Mouse (Mus musculus) erythroid progenitor cell, adult 5-6 weeks (primary cell): ENCODE results near the gene Gm10065. TPM values are rescaled to one million over a fixed set of nuclear protein-coding genes. Genes with fewer than 3 reads are reported as not detected.
A peak's percentile ranks its signal among the peaks of the same experiment; 100 is the strongest.

ENCODE experiments used
- ATAC-seq: replicated peaks from 2 replicates; pipeline ENCODE4 v1.8.0; 2016; ENCODE audit warnings: moderate number of reproducible peaks, mild to moderate bottlenecking, moderate TSS enrichment, inconsistent platforms; ENCODE audit not compliant: poor library complexity, low FRiP score, severe bottlenecking
- total RNA-seq, 2 experiments: library from RNA; stranded (forward) in 1 of 2; stranded (reverse) in 1 of 2; fragments of 150-400 nt in 1 of 2; fragments of 186-747, 209-891 nt in 1 of 2; gene quantifications; 2 replicates each; pipeline versions ENCODE4 v1.2.3 to v1.2.4; 2015 to 2017; ENCODE audit warnings: low replicate concordance in 2 of 2

Gm10065 gene
- total RNA-seq, 2 experiments from 2014 or later: not detected

GRCm38 (mm10) chr13:21440503-21441206 lies 38.6 kb downstream of the Gm10065 start, which contains the start of gene Pgbd1:
Pgbd1 (minus strand) TSS chr13:21441058.
- peak; percentile 78 for ATAC-seq

- ATAC-seq: no peak
These were observed 43.8 kb downstream of the Gm10065 start for GRCm38 (mm10) chr13:21435476-21435875.

Other genes with a start within 250 kb of the Gm10065 start
- gene Gpx5, start 186.7 kb downstream of the Gm10065 start, total RNA-seq (2015; ENCODE audit: low replicate concordance): not detected in 2 replicates
- gene Gpx5, start 186.7 kb downstream of the Gm10065 start, total RNA-seq (2017; ENCODE audit: low replicate concordance): not detected in 2 replicates
- not detected in 2 replicates for gene Gpx6, start 167.3 kb downstream of the Gm10065 start, total RNA-seq (2015; ENCODE audit: low replicate concordance)
- not detected in 2 replicates for gene Gpx6, start 167.3 kb downstream of the Gm10065 start, total RNA-seq (2017; ENCODE audit: low replicate concordance)
- gene Olfr1367, start 132.5 kb downstream of the Gm10065 start, total RNA-seq (2015; ENCODE audit: low replicate concordance): not detected in 2 replicates
- not detected in 2 replicates for gene Olfr1367, start 132.5 kb downstream of the Gm10065 start, total RNA-seq (2017; ENCODE audit: low replicate concordance)
- gene Zscan12, start 116.6 kb downstream of the Gm10065 start, total RNA-seq (2015; ENCODE audit: low replicate concordance): 2.9 TPM in 1 of 2 replicates, not detected in the other
- gene Zscan12, start 116.6 kb downstream of the Gm10065 start, total RNA-seq (2017; ENCODE audit: low replicate concordance): 0.98 and 3.3 TPM in 2 replicates
- 33.5 and 39.4 TPM in 2 replicates for gene Zkscan3, start 76.7 kb downstream of the Gm10065 start, total RNA-seq (2015; ENCODE audit: low replicate concordance)
- 23.8 and 29.0 TPM in 2 replicates for gene Zkscan3, start 76.7 kb downstream of the Gm10065 start, total RNA-seq (2017; ENCODE audit: low replicate concordance)
- gene Pgbd1, start 38.4 kb downstream of the Gm10065 start, total RNA-seq (2015; ENCODE audit: low replicate concordance): not detected in 2 replicates
- gene Pgbd1, start 38.4 kb downstream of the Gm10065 start, total RNA-seq (2017; ENCODE audit: low replicate concordance): not detected in 2 replicates
- gene Zscan26, start 25.7 kb downstream of the Gm10065 start, total RNA-seq (2015; ENCODE audit: low replicate concordance): 4.7 and 8.0 TPM in 2 replicates
- 0.98 and 3.2 TPM in 2 replicates for gene Zscan26, start 25.7 kb downstream of the Gm10065 start, total RNA-seq (2017; ENCODE audit: low replicate concordance)
- not detected in 2 replicates for gene Nkapl, start 10.9 kb downstream of the Gm10065 start, total RNA-seq (2015; ENCODE audit: low replicate concordance)
- not detected in 2 replicates for gene Nkapl, start 10.9 kb downstream of the Gm10065 start, total RNA-seq (2017; ENCODE audit: low replicate concordance)
- gene Zkscan4, start 534 bp downstream of the Gm10065 start, total RNA-seq (2015; ENCODE audit: low replicate concordance): not detected in 2 replicates
- not detected in 2 replicates for gene Zkscan4, start 534 bp downstream of the Gm10065 start, total RNA-seq (2017; ENCODE audit: low replicate concordance)
- gene AK157302, start 15.8 kb upstream of the Gm10065 start, total RNA-seq (2015; ENCODE audit: low replicate concordance): 2.9 and 8.4 TPM in 2 replicates
- gene AK157302, start 15.8 kb upstream of the Gm10065 start, total RNA-seq (2017; ENCODE audit: low replicate concordance): 2.0 and 4.1 TPM in 2 replicates
- gene Gm11273, start 22.0 kb upstream of the Gm10065 start, total RNA-seq (2015; ENCODE audit: low replicate concordance): 4.2 TPM in 1 of 2 replicates, not detected in the other
- 1.5 TPM in 1 of 2 replicates, not detected in the other for gene Gm11273, start 22.0 kb upstream of the Gm10065 start, total RNA-seq (2017; ENCODE audit: low replicate concordance)
- 4.0 and 11.7 TPM in 2 replicates for gene Zkscan8, start 51.7 kb upstream of the Gm10065 start, total RNA-seq (2015; ENCODE audit: low replicate concordance)
- gene Zkscan8, start 51.7 kb upstream of the Gm10065 start, total RNA-seq (2017; ENCODE audit: low replicate concordance): 1.3 and 1.7 TPM in 2 replicates
- not detected in 2 replicates for gene Olfr1366, start 63.4 kb upstream of the Gm10065 start, total RNA-seq (2015; ENCODE audit: low replicate concordance)
- gene Olfr1366, start 63.4 kb upstream of the Gm10065 start, total RNA-seq (2017; ENCODE audit: low replicate concordance): not detected in 2 replicates
- gene Olfr1535, start 80.5 kb upstream of the Gm10065 start, total RNA-seq (2015; ENCODE audit: low replicate concordance): not detected in 2 replicates
- gene Olfr1535, start 80.5 kb upstream of the Gm10065 start, total RNA-seq (2017; ENCODE audit: low replicate concordance): not detected in 2 replicates
- gene Olfr1364, start 102.3 kb upstream of the Gm10065 start, total RNA-seq (2015; ENCODE audit: low replicate concordance): not detected in 2 replicates
- not detected in 2 replicates for gene Olfr1364, start 102.3 kb upstream of the Gm10065 start, total RNA-seq (2017; ENCODE audit: low replicate concordance)
- gene Olfr1362, start 134.6 kb upstream of the Gm10065 start, total RNA-seq (2015; ENCODE audit: low replicate concordance): not detected in 2 replicates
- gene Olfr1362, start 134.6 kb upstream of the Gm10065 start, total RNA-seq (2017; ENCODE audit: low replicate concordance): not detected in 2 replicates
- not detected in 2 replicates for gene Olfr11, start 163.1 kb upstream of the Gm10065 start, total RNA-seq (2015; ENCODE audit: low replicate concordance)
- gene Olfr11, start 163.1 kb upstream of the Gm10065 start, total RNA-seq (2017; ENCODE audit: low replicate concordance): not detected in 2 replicates
- not detected in 2 replicates for gene Olfr1361, start 183.9 kb upstream of the Gm10065 start, total RNA-seq (2015; ENCODE audit: low replicate concordance)
- not detected in 2 replicates for gene Olfr1361, start 183.9 kb upstream of the Gm10065 start, total RNA-seq (2017; ENCODE audit: low replicate concordance)
- gene Olfr1360, start 198.0 kb upstream of the Gm10065 start, total RNA-seq (2015; ENCODE audit: low replicate concordance): not detected in 2 replicates
- not detected in 2 replicates for gene Olfr1360, start 198.0 kb upstream of the Gm10065 start, total RNA-seq (2017; ENCODE audit: low replicate concordance)
- not detected in 2 replicates for gene Olfr1359, start 218.7 kb upstream of the Gm10065 start, total RNA-seq (2015; ENCODE audit: low replicate concordance)
- not detected in 2 replicates for gene Olfr1359, start 218.7 kb upstream of the Gm10065 start, total RNA-seq (2017; ENCODE audit: low replicate concordance)
- gene Hist1h2bl, start 236.7 kb upstream of the Gm10065 start, total RNA-seq (2015; ENCODE audit: low replicate concordance): 989 and 1,130 TPM in 2 replicates
- gene Hist1h2bl, start 236.7 kb upstream of the Gm10065 start, total RNA-seq (2017; ENCODE audit: low replicate concordance): 1,595 and 2,060 TPM in 2 replicates
- 22.6 and 24.1 TPM in 2 replicates for gene Hist1h2ai, start 237.0 kb upstream of the Gm10065 start, total RNA-seq (2015; ENCODE audit: low replicate concordance)
- gene Hist1h2ai, start 237.0 kb upstream of the Gm10065 start, total RNA-seq (2017; ENCODE audit: low replicate concordance): 2,450 and 5,888 TPM in 2 replicates
- gene Hist1h3h, start 238.2 kb upstream of the Gm10065 start, total RNA-seq (2015; ENCODE audit: low replicate concordance): 64.9 and 143 TPM in 2 replicates
- gene Hist1h3h, start 238.2 kb upstream of the Gm10065 start, total RNA-seq (2017; ENCODE audit: low replicate concordance): 379 and 793 TPM in 2 replicates
- gene Hist1h2bm, start 242.6 kb upstream of the Gm10065 start, total RNA-seq (2015; ENCODE audit: low replicate concordance): 396 and 580 TPM in 2 replicates
- 1,330 and 1,438 TPM in 2 replicates for gene Hist1h2bm, start 242.6 kb upstream of the Gm10065 start, total RNA-seq (2017; ENCODE audit: low replicate concordance)